Mouse (Mus musculus) G1E (cell line): ENCODE measurements around the gene Chaf1a. TPM values are rescaled to one million over a fixed set of nuclear protein-coding genes. Genes with fewer than 3 reads are reported as not detected.
A peak's percentile ranks its signal among the peaks of the same experiment; 100 is the strongest.
"Not testable (repeated sequence)": the region's sequence is repeated elsewhere in the genome, so short reads cannot be mapped to it uniquely, and the experiment has no call there.

Source experiments
- ATAC-seq: 2 replicates; pipeline ENCODE4 v1.8.0; 2016; ENCODE audit warnings: mild to moderate bottlenecking; ENCODE audit not compliant: insufficient number of reproducible peaks, poor library complexity, low FRiP score, severe bottlenecking; ENCODE audit errors: extremely low read depth
- DNase-seq: peaks from one replicate; pipeline ENCODE4 v3.0.0; 2012; ENCODE audit warnings: low spot score
- H3K27me3 ChIP-seq: 2 replicates; pipeline ENCODE4 v1.6.1; 2012; ENCODE audit warnings: mild to moderate bottlenecking, low read length, inconsistent platforms; ENCODE audit not compliant: insufficient read depth
- H3K36me3 ChIP-seq: replicated peaks from 2 replicates; pipeline ENCODE3; 2012; ENCODE audit warnings: mild to moderate bottlenecking, inconsistent platforms
- H3K4me1 ChIP-seq: 2 replicates; pipeline ENCODE4 v1.6.1; 2012; ENCODE audit warnings: low read depth, low read length, inconsistent platforms, mixed read lengths; ENCODE audit not compliant: insufficient read depth
- H3K4me3 ChIP-seq: 2 replicates; pipeline ENCODE4 v1.5.1; 2012; ENCODE audit warnings: low read depth, mild to moderate bottlenecking, inconsistent platforms, low read length, moderate library complexity, mixed read lengths
- H3K9me3 ChIP-seq: replicated peaks from 2 replicates; pipeline ENCODE4 v1.6.1; 2012; ENCODE audit warnings: inconsistent platforms
- CTCF ChIP-seq: IDR thresholded peaks from 2 replicates; pipeline ENCODE4 v1.5.1; 2012; ENCODE audit warnings: low read depth, low read length, inconsistent platforms, mixed read lengths
- GATA1 ChIP-seq: IDR thresholded peaks from 2 replicates; pipeline ENCODE4 v1.6.1; 2012; ENCODE audit warnings: borderline replicate concordance, low read length, inconsistent platforms, mixed read lengths
- GATA2 ChIP-seq: IDR thresholded peaks from 2 replicates; pipeline ENCODE4 v1.6.1; 2012; ENCODE audit warnings: low read depth, low read length, inconsistent platforms, borderline replicate concordance
- POLR2AphosphoS5 ChIP-seq: IDR thresholded peaks from 2 replicates; pipeline ENCODE4 v1.6.1; 2012; ENCODE audit warnings: low read depth, low read length, inconsistent platforms; ENCODE audit not compliant: insufficient replicate concordance
- TAL1 ChIP-seq: conservative IDR thresholded peaks from 2 replicates; pipeline ENCODE4 v1.6.1; 2012; ENCODE audit warnings: low read depth, low read length, inconsistent platforms, mixed read lengths
- polyA plus RNA-seq: library from polyadenylated mRNA; stranded (reverse); fragments of >175 nt; gene quantifications from 2 replicates; pipeline ENCODE4 v1.2.3, GENCODE M21; 2012
- total RNA-seq, 2 experiments: library from RNA; stranded (forward) in 1 of 2; stranded (reverse) in 1 of 2; fragments of 200-1000 nt in 1 of 2; fragments of >200 nt in 1 of 2; fragmentation: Nextera tagmentation in 1 of 2; gene quantifications; 2 replicates each; pipeline ENCODE4 v1.2.3; 2014 to 2017

The Chaf1a gene
- total and polyA plus RNA-seq, 3 experiments = 31.2 to 143 (median 31.3) TPM

GRCm38 (mm10) chr17:56069066-56069465 is 28.8 kb downstream of the Chaf1a start:
- no peak for DNase-seq
- 0 out of 2 replicates have a peak, but pooled peaks have one; percentile 4 for TF ChIP-seq POLR2AphosphoS5
- no peak for TF ChIP-seq CTCF
- Histone ChIP-seq H3K4me1 (peaks cover 28% of the 10 kb centered on the region), H3K27me3 (no peaks in the 10 kb centered on the region), H3K9me3 (no peaks in the 10 kb centered on the region), H3K36me3 (peaks cover 98% of the 10 kb centered on the region), H3K4me3 (no peak overlapping the region; the same call in 1 of the 2 replicates)
- no peak for ATAC-seq

- no peak for TF ChIP-seq TAL1
- TF ChIP-seq GATA2 = no peak
- no peak for TF ChIP-seq GATA1
- no peak for TF ChIP-seq CTCF
- TF ChIP-seq POLR2AphosphoS5 = no peak
- no peak for ATAC-seq
- Histone ChIP-seq H3K4me3 (no peak overlapping the region), H3K9me3 (no peaks in the 10 kb centered on the region), H3K27me3 (no peaks in the 10 kb centered on the region), H3K36me3 (peaks cover 77% of the 10 kb centered on the region), H3K4me1 (peaks cover 33% of the 10 kb centered on the region)
- no peak for DNase-seq
Measured at GRCm38 (mm10) chr17:56071126-56071525, 30.9 kb downstream of the Chaf1a start.

GRCm38 (mm10) chr17:56072243-56072642 is 32.0 kb downstream of the Chaf1a start:
- H3K36me3 ChIP-seq = peaks cover 66% of the 10 kb centered on the region
- ATAC-seq (no peak), DNase-seq (no peak)
- peaks cover 33% of the 10 kb centered on the region for H3K4me1 ChIP-seq
- no peaks in the 10 kb centered on the region for H3K9me3 ChIP-seq
- TF ChIP-seq CTCF (no peak), POLR2AphosphoS5 (peak; percentile 61; the same call in 1 of the 2 replicates)
- no peak overlapping the region for H3K4me3 ChIP-seq
- H3K27me3 ChIP-seq = no peaks in the 10 kb centered on the region

GRCm38 (mm10) chr17:56074097-56074826 is 34.0 kb downstream of the Chaf1a start:
- DNase-seq = peak; percentile 82
- Histone ChIP-seq H3K4me3 (peak overlapping the region; percentile 75), H3K36me3 (peaks cover 46% of the 10 kb centered on the region), H3K4me1 (peaks cover 42% of the 10 kb centered on the region), H3K27me3 (no peaks in the 10 kb centered on the region), H3K9me3 (no peaks in the 10 kb centered on the region)
- no peak for TF ChIP-seq CTCF
- TF ChIP-seq GATA2 = no peak
- no peak for TF ChIP-seq POLR2AphosphoS5
- TF ChIP-seq TAL1 = no peak
- TF ChIP-seq GATA1 = no peak
- peak; percentile 12; the same call in 1 of the 2 replicates for ATAC-seq

- ATAC-seq = 0 out of 2 replicates have a peak, but pooled peaks have one; percentile 5
Measured at GRCm38 (mm10) chr17:56074827-56075208, 34.6 kb downstream of the Chaf1a start, which contains the start of gene Ubxn6. Gene Ubxn6 (minus strand): TSS chr17:56075028.

GRCm38 (mm10) chr17:56077523-56077922 is 37.3 kb downstream of the Chaf1a start:
- no peak for DNase-seq
- H3K9me3 ChIP-seq = no peaks in the 10 kb centered on the region
- TF ChIP-seq CTCF (no peak), POLR2AphosphoS5 (no peak), GATA1 (no peak), GATA2 (no peak), TAL1 (no peak)
- ATAC-seq = no peak
- H3K4me3 ChIP-seq = no peak overlapping the region
- H3K4me1 ChIP-seq = peaks cover 62% of the 10 kb centered on the region
- peaks cover 32% of the 10 kb centered on the region for H3K36me3 ChIP-seq
- H3K27me3 ChIP-seq = no peaks in the 10 kb centered on the region

More at GRCm38 (mm10) chr17:56074827-56075208, 34.6 kb downstream of the Chaf1a start, which contains the start of gene Ubxn6:
- H3K4me1 ChIP-seq = peaks cover 39% of the 10 kb centered on the region
- H3K36me3 ChIP-seq = peaks cover 40% of the 10 kb centered on the region
- H3K4me3 ChIP-seq = peak within 1 kb of the TSS; percentile 75
- no peak for TF ChIP-seq CTCF
- no peak for TF ChIP-seq TAL1
- TF ChIP-seq GATA1 = no peak
- TF ChIP-seq GATA2 = no peak
- no peak for TF ChIP-seq POLR2AphosphoS5
- H3K27me3 ChIP-seq = no peaks in the 10 kb centered on the region
- DNase-seq = peak; percentile 88
- no peaks in the 10 kb centered on the region for H3K9me3 ChIP-seq

GRCm38 (mm10) chr17:56078361-56078760 is 38.1 kb downstream of the Chaf1a start:
- Histone ChIP-seq H3K36me3 (peaks cover 33% of the 10 kb centered on the region), H3K4me3 (peak overlapping the region; percentile 80), H3K4me1 (peaks cover 57% of the 10 kb centered on the region)
- not testable (repeated sequence) for ATAC-seq, H3K27me3 ChIP-seq, DNase-seq, H3K9me3 ChIP-seq
